Mouse (Mus musculus): ENCODE results near the gene Krtap10-10.

Gene Krtap10-10

GRCm38 (mm10) chr10:77867546-77867945 lies 31.8 kb downstream of the Krtap10-10 start:
- DNase-seq (ENCODE audit: low spot score in 2 of 2): no peak

GRCm38 (mm10) chr10:77869651-77870050 lies 33.9 kb downstream of the Krtap10-10 start:
- no peak for DNase-seq (ENCODE audit: low spot score in 2 of 2)

- DNase-seq (ENCODE audit: low spot score in 2 of 2): no peak
Measured at GRCm38 (mm10) chr10:77878985-77879384, 43.2 kb downstream of the Krtap10-10 start.

GRCm38 (mm10) chr10:77880305-77880704 lies 44.6 kb downstream of the Krtap10-10 start:
- DNase-seq (ENCODE audit: low spot score in 2 of 2): peak; percentile 13 to 17

GRCm38 (mm10) chr10:77882553-77882952 lies 46.8 kb downstream of the Krtap10-10 start:
- DNase-seq (ENCODE audit: low spot score in 2 of 2): no peak

- no peak for DNase-seq (ENCODE audit: low spot score in 2 of 2)
Measured at GRCm38 (mm10) chr10:77886007-77886747, 50.4 kb downstream of the Krtap10-10 start.
